Mouse (Mus musculus) bone marrow, adult 2 months (tissue): ENCODE measurements around the gene Gpank1.

Source experiments
- CTCF ChIP-seq: fragments of 200-500 bp; IDR thresholded peaks from 2 replicates; pipeline ENCODE4 v1.5.1; 2011; ENCODE audit warnings: low read length, control low read depth; ENCODE audit not compliant: control insufficient read depth, insufficient read depth
- POLR2A ChIP-seq: fragments of 200-500 bp; IDR thresholded peaks from 2 replicates; pipeline ENCODE4 v1.6.1; 2011; ENCODE audit warnings: low read depth, mild to moderate bottlenecking, control low read depth, low read length, borderline replicate concordance; ENCODE audit not compliant: control insufficient read depth

DNA sequence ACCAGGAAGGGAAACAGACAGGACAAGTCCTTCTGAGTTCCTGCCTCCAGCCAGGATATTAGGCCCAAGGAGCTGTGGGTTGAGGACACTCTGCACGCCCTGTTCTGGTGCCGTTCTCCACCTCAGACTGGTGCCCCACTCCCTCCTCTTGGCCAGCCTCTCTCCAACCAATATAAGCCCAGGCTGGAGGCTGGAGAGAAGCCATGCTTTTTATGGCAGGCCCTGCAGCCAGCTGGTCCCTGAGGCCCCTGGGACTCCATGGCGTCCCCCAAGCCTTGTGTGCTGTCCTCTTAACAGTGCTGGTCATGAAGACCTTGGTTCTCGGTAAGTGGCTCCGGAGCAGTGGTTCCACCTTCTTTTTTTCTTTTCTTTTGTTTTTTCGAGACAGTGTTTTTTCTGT lies 13.2 kb upstream of the Gpank1 start, which contains the start of gene Ly6g5c:
- TF ChIP-seq CTCF (no peak), POLR2A (no peak)
